Mouse (Mus musculus): ENCODE data around the gene Canx. TPM values are rescaled to one million over a fixed set of nuclear protein-coding genes. Genes with fewer than 3 reads are reported as not detected.

The Canx gene
- polyA plus RNA-seq, 1 experiment from 2014 or later = 282 TPM

DNA sequence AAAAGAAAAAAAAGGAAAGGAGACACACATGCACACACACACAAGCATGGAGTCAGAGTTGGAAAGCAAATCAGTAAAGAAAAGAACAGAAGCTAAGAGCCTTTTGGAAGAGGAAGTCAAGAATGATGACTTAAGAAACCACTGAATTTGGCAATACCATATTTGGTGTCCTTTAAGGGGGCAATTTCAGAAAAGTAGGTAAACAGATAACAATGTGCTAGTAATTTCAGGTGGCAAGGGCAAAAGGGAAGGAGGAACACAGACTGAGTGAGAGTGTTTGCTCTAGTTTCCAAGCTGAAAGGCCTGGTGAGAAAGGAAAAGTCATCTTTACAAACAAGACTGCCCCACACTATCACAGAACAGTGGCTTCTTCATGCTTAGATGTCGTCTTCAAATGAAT lies 39.0 kb downstream of the Canx start:
- H3K4me3 ChIP-seq = no peak overlapping the region
- no peaks in the 10 kb centered on the region for H3K9me3 ChIP-seq
- no peaks in the 10 kb centered on the region for H3K27me3 ChIP-seq
- WGBS = 96% methylated on average over 1 of the region's 1 CpGs
- H3K9ac ChIP-seq (replicated peaks) = no peak overlapping the region
- H3K27ac ChIP-seq (replicated peaks) = no peak overlapping the region
- no peak for ATAC-seq (ENCODE audit: low FRiP score, low read depth)
- H3K4me2 ChIP-seq (replicated peaks) = no peak overlapping the region
- H3K4me1 ChIP-seq = peaks cover 23% of the 10 kb centered on the region
- peaks cover 15% of the 10 kb centered on the region; the same call in 1 of the 2 replicates for H3K36me3 ChIP-seq

- H3K36me3 ChIP-seq = peaks cover 22% of the 10 kb centered on the region; the same call in 1 of the 2 replicates
- no peaks in the 10 kb centered on the region for H3K27me3 ChIP-seq
- no peak overlapping the region for H3K4me3 ChIP-seq
- H3K4me2 ChIP-seq (replicated peaks) = no peak overlapping the region
- no peaks in the 10 kb centered on the region for H3K9me3 ChIP-seq
- WGBS = 94% methylated on average over 7 of the region's 7 CpGs
- no peak overlapping the region for H3K9ac ChIP-seq (replicated peaks)
- no peak overlapping the region for H3K27ac ChIP-seq (replicated peaks)
- ATAC-seq (ENCODE audit: low FRiP score, low read depth) = no peak
- H3K4me1 ChIP-seq = peaks cover 21% of the 10 kb centered on the region
Measured at GRCm38 (mm10) chr11:50285696-50286095, 39.8 kb downstream of the Canx start.

- no peak for ATAC-seq (ENCODE audit: low FRiP score, low read depth)
- 96% methylated on average over 5 of the region's 5 CpGs for WGBS
- H3K4me2 ChIP-seq (replicated peaks) = no peak overlapping the region
Measured at GRCm38 (mm10) chr11:50285263-50285662, 40.2 kb downstream of the Canx start.

GRCm38 (mm10) chr11:50280053-50280452 lies 45.4 kb downstream of the Canx start:
- Histone ChIP-seq H3K9ac (replicated peaks) (no peak overlapping the region), H3K9me3 (no peaks in the 10 kb centered on the region), H3K27me3 (no peaks in the 10 kb centered on the region), H3K36me3 (peaks cover 20% of the 10 kb centered on the region), H3K4me2 (replicated peaks) (no peak overlapping the region), H3K4me1 (no peaks in the 10 kb centered on the region), H3K4me3 (no peak overlapping the region), H3K27ac (replicated peaks) (no peak overlapping the region)
- WGBS = 82% methylated on average over 1 of the region's 1 CpGs
- ATAC-seq (ENCODE audit: low FRiP score, low read depth) = no peak

More at GRCm38 (mm10) chr11:50285263-50285662, 40.2 kb downstream of the Canx start:
- Histone ChIP-seq H3K27ac (replicated peaks) (no peak overlapping the region), H3K4me3 (no peak overlapping the region), H3K4me1 (peaks cover 16% of the 10 kb centered on the region), H3K36me3 (peaks cover 26% of the 10 kb centered on the region; the same call in 1 of the 2 replicates), H3K9me3 (no peaks in the 10 kb centered on the region), H3K9ac (replicated peaks) (no peak overlapping the region), H3K27me3 (no peaks in the 10 kb centered on the region)

DNA sequence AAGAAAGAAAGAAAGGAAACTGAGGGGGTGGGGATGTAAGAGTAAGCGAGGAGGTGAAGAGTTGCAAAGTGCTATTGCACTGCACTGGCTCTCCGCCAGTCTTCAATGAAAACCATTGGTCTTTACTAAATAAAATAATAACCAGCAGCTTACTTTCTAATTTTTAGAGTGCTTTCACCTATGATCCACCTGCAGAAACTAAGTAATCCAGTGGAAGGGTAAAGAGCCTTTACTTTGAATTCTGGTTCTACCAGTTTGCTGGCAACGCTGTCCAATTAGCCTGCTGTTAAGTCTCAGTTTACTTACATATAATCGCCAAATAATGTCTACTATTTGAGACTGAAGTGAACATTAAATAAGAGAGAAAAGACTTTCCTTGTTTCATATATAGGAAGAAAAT lies 46.5 kb downstream of the Canx start:
- WGBS = 98% methylated on average over 4 of the region's 4 CpGs
- no peak overlapping the region for H3K27ac ChIP-seq (replicated peaks)
- no peak overlapping the region for H3K4me3 ChIP-seq
- peaks cover 20% of the 10 kb centered on the region for H3K36me3 ChIP-seq
- H3K9ac ChIP-seq (replicated peaks) = no peak overlapping the region
- H3K27me3 ChIP-seq = no peaks in the 10 kb centered on the region
- no peaks in the 10 kb centered on the region for H3K9me3 ChIP-seq
- ATAC-seq (ENCODE audit: low FRiP score, low read depth) = no peak
- no peak overlapping the region for H3K4me2 ChIP-seq (replicated peaks)
- H3K4me1 ChIP-seq = no peaks in the 10 kb centered on the region

DNA sequence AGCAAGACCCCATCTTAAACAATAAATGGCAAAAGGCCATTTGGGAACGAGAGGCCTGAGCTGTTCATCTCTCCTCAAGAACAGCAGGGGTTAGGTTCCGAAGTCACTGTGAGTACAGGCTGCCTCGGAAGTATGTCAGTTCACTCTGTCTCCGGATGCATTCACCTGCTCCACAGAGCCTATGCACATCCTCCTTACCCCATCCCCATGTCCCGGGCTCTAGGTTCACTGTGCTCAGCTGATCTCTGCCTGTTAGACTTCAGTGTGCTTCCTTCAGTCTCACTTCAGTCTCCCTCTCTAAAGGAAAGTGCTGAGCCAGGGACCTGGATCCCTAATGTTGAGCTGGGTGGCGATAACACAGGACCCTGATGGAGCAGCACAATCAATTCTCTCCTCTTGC lies 47.8 kb downstream of the Canx start:
- 92% methylated on average over 6 of the region's 6 CpGs for WGBS
- H3K4me3 ChIP-seq = no peak overlapping the region
- H3K9ac ChIP-seq (replicated peaks) = no peak overlapping the region
- H3K9me3 ChIP-seq = no peaks in the 10 kb centered on the region
- peaks cover 20% of the 10 kb centered on the region for H3K36me3 ChIP-seq
- no peaks in the 10 kb centered on the region for H3K4me1 ChIP-seq
- no peak overlapping the region for H3K27ac ChIP-seq (replicated peaks)
- ATAC-seq (ENCODE audit: low FRiP score, low read depth) = no peak
- no peaks in the 10 kb centered on the region for H3K27me3 ChIP-seq
- H3K4me2 ChIP-seq (replicated peaks) = no peak overlapping the region

DNA sequence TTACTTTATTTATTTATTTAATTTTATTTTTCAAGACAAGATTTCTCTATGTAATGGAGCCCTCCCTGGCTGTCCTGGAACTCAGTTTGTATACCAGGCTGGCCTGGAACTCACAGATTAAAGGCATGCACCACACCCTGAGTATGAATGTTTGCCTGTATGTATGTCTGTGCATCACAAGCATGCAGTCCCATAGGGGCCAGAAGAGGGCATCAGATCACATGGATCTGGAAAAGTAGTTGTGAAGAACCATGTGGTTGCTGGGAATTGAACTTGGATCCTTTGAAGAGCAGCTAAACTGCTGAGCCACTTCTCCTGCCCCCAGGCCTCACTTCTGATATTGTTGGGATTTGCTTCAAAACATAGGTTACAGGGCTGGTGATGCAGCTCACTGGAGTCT lies 48.4 kb downstream of the Canx start:
- Histone ChIP-seq H3K27ac (replicated peaks) (no peak overlapping the region), H3K9ac (replicated peaks) (no peak overlapping the region), H3K4me2 (replicated peaks) (no peak overlapping the region), H3K4me3 (no peak overlapping the region), H3K4me1 (no peaks in the 10 kb centered on the region), H3K27me3 (no peaks in the 10 kb centered on the region), H3K9me3 (no peaks in the 10 kb centered on the region), H3K36me3 (peaks cover 20% of the 10 kb centered on the region)
- no peak for ATAC-seq (ENCODE audit: low FRiP score, low read depth)

GRCm38 (mm10) chr11:50275568-50276151 lies 49.8 kb downstream of the Canx start:
- H3K9ac ChIP-seq (replicated peaks) = no peak overlapping the region
- H3K9me3 ChIP-seq = no peaks in the 10 kb centered on the region
- peaks cover 12% of the 10 kb centered on the region for H3K36me3 ChIP-seq
- 94% methylated on average over 5 of the region's 5 CpGs for WGBS
- H3K4me2 ChIP-seq (replicated peaks) = no peak overlapping the region
- no peak for ATAC-seq (ENCODE audit: low FRiP score, low read depth)
- no peak overlapping the region for H3K27ac ChIP-seq (replicated peaks)
- no peaks in the 10 kb centered on the region for H3K4me1 ChIP-seq
- no peak overlapping the region for H3K4me3 ChIP-seq
- H3K27me3 ChIP-seq = no peaks in the 10 kb centered on the region

GRCm38 (mm10) chr11:50275077-50275476 lies 50.4 kb downstream of the Canx start:
- H3K4me1 ChIP-seq = no peaks in the 10 kb centered on the region
- H3K9ac ChIP-seq (replicated peaks) = no peak overlapping the region
- H3K27ac ChIP-seq (replicated peaks) = no peak overlapping the region
- ATAC-seq (ENCODE audit: low FRiP score, low read depth) = no peak
- peaks cover 9% of the 10 kb centered on the region for H3K36me3 ChIP-seq
- H3K4me3 ChIP-seq = no peak overlapping the region
- no peaks in the 10 kb centered on the region for H3K27me3 ChIP-seq
- 93% methylated on average over 2 of the region's 2 CpGs for WGBS
- H3K9me3 ChIP-seq = no peaks in the 10 kb centered on the region
- no peak overlapping the region for H3K4me2 ChIP-seq (replicated peaks)

- ATAC-seq (ENCODE audit: low FRiP score, low read depth) = no peak
- no peaks in the 10 kb centered on the region for H3K27me3 ChIP-seq
- no peaks in the 10 kb centered on the region for H3K9me3 ChIP-seq
- H3K4me2 ChIP-seq (replicated peaks) = no peak overlapping the region
- H3K36me3 ChIP-seq = peaks cover 8% of the 10 kb centered on the region
- no peak overlapping the region for H3K4me3 ChIP-seq
- no peaks in the 10 kb centered on the region for H3K4me1 ChIP-seq
- no peak overlapping the region for H3K27ac ChIP-seq (replicated peaks)
- 88% methylated on average over 2 of the region's 2 CpGs for WGBS
- no peak overlapping the region for H3K9ac ChIP-seq (replicated peaks)
Measured at GRCm38 (mm10) chr11:50272819-50273218, 52.7 kb downstream of the Canx start.

DNA sequence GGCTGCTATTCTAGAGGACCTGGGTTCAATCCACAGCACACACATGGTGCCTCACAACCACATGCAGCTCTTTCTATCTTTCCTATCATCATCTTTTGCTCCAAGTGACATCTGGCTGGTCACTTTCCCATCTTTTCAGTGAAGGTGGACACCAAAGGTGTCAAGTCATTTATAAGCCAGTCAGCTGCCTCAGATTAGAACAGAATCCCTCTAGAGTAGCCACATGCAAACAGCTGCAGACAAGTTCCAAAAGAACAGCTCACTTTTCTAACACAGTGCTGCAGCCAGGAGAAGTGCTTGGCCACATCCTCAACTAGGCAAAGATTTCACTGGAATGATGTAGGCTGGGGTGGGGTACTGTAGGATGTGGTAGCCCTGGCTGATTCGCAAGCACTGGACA lies 55.6 kb downstream of the Canx start:
- H3K4me1 ChIP-seq = no peaks in the 10 kb centered on the region
- WGBS = 93% methylated on average over 1 of the region's 1 CpGs
- no peak for ATAC-seq (ENCODE audit: low FRiP score, low read depth)
- no peaks in the 10 kb centered on the region for H3K9me3 ChIP-seq
- no peaks in the 10 kb centered on the region for H3K27me3 ChIP-seq
- H3K36me3 ChIP-seq = peaks cover 30% of the 10 kb centered on the region
- no peak overlapping the region for H3K4me2 ChIP-seq (replicated peaks)
- H3K9ac ChIP-seq (replicated peaks) = no peak overlapping the region
- no peak overlapping the region for H3K27ac ChIP-seq (replicated peaks)
- H3K4me3 ChIP-seq = no peak overlapping the region

GRCm38 (mm10) chr11:50269163-50269562 lies 56.3 kb downstream of the Canx start:
- no peak overlapping the region for H3K9ac ChIP-seq (replicated peaks)
- ATAC-seq (ENCODE audit: low FRiP score, low read depth) = no peak
- H3K4me1 ChIP-seq = no peaks in the 10 kb centered on the region
- no peaks in the 10 kb centered on the region for H3K27me3 ChIP-seq
- WGBS = 86% methylated on average over 2 of the region's 2 CpGs
- H3K4me2 ChIP-seq (replicated peaks) = no peak overlapping the region
- peaks cover 38% of the 10 kb centered on the region for H3K36me3 ChIP-seq
- H3K27ac ChIP-seq (replicated peaks) = no peak overlapping the region
- H3K4me3 ChIP-seq = no peak overlapping the region
- H3K9me3 ChIP-seq = no peaks in the 10 kb centered on the region

GRCm38 (mm10) chr11:50266997-50267396 lies 58.5 kb downstream of the Canx start:
- H3K9me3 ChIP-seq = no peaks in the 10 kb centered on the region
- H3K9ac ChIP-seq (replicated peaks) = no peak overlapping the region
- no peaks in the 10 kb centered on the region for H3K4me1 ChIP-seq
- WGBS = 89% methylated on average over 3 of the region's 3 CpGs
- no peak overlapping the region for H3K27ac ChIP-seq (replicated peaks)
- no peak overlapping the region for H3K4me2 ChIP-seq (replicated peaks)
- no peaks in the 10 kb centered on the region for H3K27me3 ChIP-seq
- H3K4me3 ChIP-seq = no peak overlapping the region
- ATAC-seq (ENCODE audit: low FRiP score, low read depth) = no peak
- H3K36me3 ChIP-seq = peaks cover 56% of the 10 kb centered on the region

Measured in midbrain, embryonic 12.5 days (tissue).